Mouse (Mus musculus): ENCODE measurements around the gene Nkx2-2.
A peak's percentile ranks its signal among the peaks of the same experiment; 100 is the strongest.
"Not testable (repeated sequence)": the region's sequence is repeated elsewhere in the genome, so short reads cannot be mapped to it uniquely, and the experiment has no call there.

Nkx2-2 gene

GRCm38 (mm10) chr2:147181304-147181665, 12.8 kb downstream of the Nkx2-2 start:
- no peak for DNase-seq

GRCm38 (mm10) chr2:147180649-147181303, 13.3 kb downstream of the Nkx2-2 start:
- DNase-seq = no peak

GRCm38 (mm10) chr2:147178091-147179059, 15.7 kb downstream of the Nkx2-2 start:
- DNase-seq = peak; percentile 64

- peak; percentile 92 for DNase-seq
Observed at GRCm38 (mm10) chr2:147177672-147178071, 16.4 kb downstream of the Nkx2-2 start.

GRCm38 (mm10) chr2:147175296-147175695, 18.7 kb downstream of the Nkx2-2 start:
- DNase-seq = no peak

GRCm38 (mm10) chr2:147173751-147174150, 20.3 kb downstream of the Nkx2-2 start:
- DNase-seq = no peak

GRCm38 (mm10) chr2:147170538-147170937, 23.5 kb downstream of the Nkx2-2 start:
- DNase-seq = not testable (repeated sequence)

- DNase-seq = no peak
Observed at GRCm38 (mm10) chr2:147165863-147166262, 28.2 kb downstream of the Nkx2-2 start.

- DNase-seq = no peak
Observed at GRCm38 (mm10) chr2:147165376-147165775, 28.7 kb downstream of the Nkx2-2 start.

- no peak for DNase-seq
Observed at GRCm38 (mm10) chr2:147152543-147152942, 41.5 kb downstream of the Nkx2-2 start.
